Mouse (Mus musculus) CD4-positive helper T cell, adult 2 months (primary cell): Measurements from ENCODE around the gene Insl6.

Experiments used
- DNase-seq: peaks from one replicate; pipeline ENCODE4 v3.0.0-alpha.2; 2012; ENCODE audit warnings: low read depth, missing footprints, low spot score

Gene Insl6

GRCm38 (mm10) chr19:29325053-29325851, at the start of gene Insl6:
Gene Insl6, minus strand, starts transcription at chr19:29325356.
- peak; percentile 71 for DNase-seq

- DNase-seq, result peak; percentile 25
Measured at GRCm38 (mm10) chr19:29374947-29375346, 49.8 kb upstream of the Insl6 start.

DNA sequence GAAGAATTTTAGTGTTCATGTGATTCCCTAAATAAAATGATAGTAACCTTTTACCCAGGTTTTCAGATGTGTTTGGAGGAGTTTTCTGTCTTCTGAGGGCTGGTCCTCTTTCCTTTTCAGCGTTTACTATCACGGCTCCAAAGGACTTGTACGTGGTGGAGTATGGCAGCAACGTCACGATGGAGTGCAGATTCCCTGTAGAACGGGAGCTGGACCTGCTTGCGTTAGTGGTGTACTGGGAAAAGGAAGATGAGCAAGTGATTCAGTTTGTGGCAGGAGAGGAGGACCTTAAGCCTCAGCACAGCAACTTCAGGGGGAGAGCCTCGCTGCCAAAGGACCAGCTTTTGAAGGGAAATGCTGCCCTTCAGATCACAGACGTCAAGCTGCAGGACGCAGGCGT, 48.3 kb upstream of the Insl6 start:
- DNase-seq, result no peak

GRCm38 (mm10) chr19:29372621-29373020, 47.5 kb upstream of the Insl6 start:
- peak; percentile 24 for DNase-seq

- no peak for DNase-seq
Measured at GRCm38 (mm10) chr19:29372138-29372537, 47.0 kb upstream of the Insl6 start.

- DNase-seq, result peak; percentile 71
Measured at GRCm38 (mm10) chr19:29371284-29372081, 46.3 kb upstream of the Insl6 start.

DNA sequence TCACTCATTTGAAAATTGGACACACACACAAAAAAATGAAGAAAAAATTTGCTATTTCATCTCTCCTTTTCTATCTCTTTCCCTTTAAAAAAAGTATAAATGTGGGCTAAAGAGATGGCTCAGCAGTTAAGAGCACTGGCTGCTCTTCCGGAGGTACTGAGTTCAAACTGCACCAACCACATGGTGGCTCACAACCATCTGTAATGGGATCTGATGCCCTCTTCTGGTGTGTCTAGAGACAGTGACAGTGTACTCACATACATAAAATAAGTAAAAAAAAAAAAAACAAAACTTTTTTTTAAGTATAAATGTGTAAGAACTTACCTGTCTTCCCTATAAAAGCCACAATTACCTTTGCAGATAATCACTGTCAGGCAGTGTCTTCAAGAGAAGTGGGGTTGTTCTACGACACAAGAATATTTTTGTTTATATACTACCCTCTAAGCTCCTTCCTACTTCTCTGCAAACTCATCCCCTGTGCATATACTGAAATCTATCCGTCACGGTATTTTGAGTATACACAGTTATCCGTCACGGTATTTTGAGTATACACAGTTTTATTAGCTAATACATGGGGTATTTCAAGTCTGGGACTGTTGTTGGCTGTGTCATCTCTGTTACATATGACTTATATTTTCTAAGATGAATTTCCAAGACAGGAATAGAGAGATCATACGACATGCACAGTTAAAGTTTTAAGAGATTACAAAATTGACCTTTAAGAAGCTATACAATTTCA, 45.6 kb upstream of the Insl6 start:
- DNase-seq, result peak; percentile 28

DNA sequence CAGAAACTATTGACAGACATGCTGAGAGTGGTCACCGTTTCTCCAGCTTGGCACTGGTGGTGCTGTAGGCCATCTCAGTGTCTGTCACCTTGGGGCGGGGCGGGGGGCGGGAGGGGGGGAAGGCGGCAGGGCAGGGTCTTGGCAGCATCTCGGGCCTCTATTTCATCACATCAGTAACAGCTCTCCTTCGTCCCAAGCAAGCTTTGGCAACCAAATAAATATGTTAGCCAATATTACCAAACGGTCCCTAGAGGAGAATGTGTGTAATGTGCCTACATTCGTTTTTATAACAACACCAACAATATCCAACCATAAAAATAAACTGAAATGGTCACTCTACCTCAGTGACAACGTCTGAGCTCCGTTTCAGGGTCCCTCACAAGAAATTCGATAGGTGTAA, 45.0 kb upstream of the Insl6 start:
- DNase-seq, result peak; percentile 26

DNA sequence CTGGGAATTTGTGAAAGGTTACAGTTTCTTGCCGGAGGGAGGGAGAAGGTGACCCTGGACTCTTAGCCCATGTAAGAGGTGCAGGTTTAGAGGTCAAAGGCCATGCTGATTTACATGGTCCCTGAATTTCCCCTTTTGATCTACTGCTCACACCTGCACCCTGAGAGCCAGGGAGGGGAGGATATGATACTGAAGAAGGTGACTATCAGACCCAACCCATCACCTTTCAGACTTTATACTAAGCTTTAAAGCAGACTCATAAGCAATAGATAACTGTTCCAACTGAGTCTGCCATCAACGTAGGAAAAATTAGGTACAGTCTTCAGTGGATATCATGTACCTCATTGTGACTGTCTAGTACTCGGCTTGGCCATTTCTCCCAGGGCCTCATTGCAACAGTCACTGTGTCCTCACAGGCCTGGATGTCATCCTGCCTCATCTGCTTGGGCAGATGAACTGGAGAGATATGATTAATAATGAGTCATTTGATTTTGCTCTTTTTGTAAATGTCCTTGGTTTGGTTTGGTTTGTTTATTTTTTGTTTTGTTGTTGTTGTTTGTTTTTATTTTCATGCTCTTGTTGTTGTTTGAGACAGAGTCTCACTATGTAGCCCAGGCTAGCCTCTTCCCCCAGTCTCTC, 43.6 kb upstream of the Insl6 start:
- DNase-seq, result peak; percentile 34

DNA sequence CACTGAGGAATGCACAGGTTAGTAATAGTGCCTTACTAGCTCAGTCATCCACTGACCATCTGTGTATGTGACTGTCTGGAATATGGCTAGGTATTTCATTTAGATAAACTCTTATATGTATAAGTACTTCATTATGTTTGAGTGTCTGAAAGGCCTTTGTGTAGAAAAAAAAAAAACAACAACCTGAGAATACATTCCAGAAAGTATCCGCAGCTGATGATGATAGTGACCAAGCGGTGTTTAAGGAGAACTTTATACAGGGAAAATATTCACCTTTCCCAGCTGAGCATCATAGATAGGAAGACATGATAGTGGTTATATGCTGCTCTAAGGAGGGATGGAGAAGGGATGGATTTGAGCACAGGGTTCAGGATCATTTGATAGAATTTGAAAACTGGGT, 42.9 kb upstream of the Insl6 start:
- DNase-seq, result peak; percentile 15

GRCm38 (mm10) chr19:29366969-29367622, 41.9 kb upstream of the Insl6 start, which contains the start of the genes Plgrkt and Cd274:
Gene Plgrkt, minus strand, starts transcription at chr19:29367390.
Gene Cd274, plus strand, starts transcription at chr19:29367455.
- peak; percentile 96 for DNase-seq

- peak; percentile 20 for DNase-seq
Measured at GRCm38 (mm10) chr19:29366226-29366968, 41.2 kb upstream of the Insl6 start.

- peak; percentile 79 for DNase-seq
Measured at GRCm38 (mm10) chr19:29365105-29365504, 39.9 kb upstream of the Insl6 start.

DNA sequence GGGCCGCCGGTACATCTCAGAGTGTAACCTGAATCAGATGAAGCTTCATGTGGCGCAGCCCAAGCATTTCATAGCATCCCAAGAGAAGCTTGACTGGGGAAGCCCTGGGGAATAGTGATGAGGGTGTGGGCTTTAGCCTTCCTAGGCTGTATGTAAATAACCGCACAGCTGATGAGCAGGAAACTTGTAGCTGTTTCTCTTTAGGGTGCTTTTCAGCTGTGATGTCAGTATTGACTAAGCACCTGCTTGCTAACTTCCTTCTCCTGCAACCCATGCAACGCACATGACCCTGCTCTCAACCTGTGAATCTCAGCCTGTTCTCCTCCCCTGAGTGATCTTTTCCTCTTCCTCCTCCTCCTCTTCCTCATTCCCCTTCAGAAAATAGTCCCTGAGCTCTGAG, 38.9 kb upstream of the Insl6 start:
- peak; percentile 46 for DNase-seq

- no peak for DNase-seq
Measured at GRCm38 (mm10) chr19:29363557-29363956, 38.4 kb upstream of the Insl6 start.

DNA sequence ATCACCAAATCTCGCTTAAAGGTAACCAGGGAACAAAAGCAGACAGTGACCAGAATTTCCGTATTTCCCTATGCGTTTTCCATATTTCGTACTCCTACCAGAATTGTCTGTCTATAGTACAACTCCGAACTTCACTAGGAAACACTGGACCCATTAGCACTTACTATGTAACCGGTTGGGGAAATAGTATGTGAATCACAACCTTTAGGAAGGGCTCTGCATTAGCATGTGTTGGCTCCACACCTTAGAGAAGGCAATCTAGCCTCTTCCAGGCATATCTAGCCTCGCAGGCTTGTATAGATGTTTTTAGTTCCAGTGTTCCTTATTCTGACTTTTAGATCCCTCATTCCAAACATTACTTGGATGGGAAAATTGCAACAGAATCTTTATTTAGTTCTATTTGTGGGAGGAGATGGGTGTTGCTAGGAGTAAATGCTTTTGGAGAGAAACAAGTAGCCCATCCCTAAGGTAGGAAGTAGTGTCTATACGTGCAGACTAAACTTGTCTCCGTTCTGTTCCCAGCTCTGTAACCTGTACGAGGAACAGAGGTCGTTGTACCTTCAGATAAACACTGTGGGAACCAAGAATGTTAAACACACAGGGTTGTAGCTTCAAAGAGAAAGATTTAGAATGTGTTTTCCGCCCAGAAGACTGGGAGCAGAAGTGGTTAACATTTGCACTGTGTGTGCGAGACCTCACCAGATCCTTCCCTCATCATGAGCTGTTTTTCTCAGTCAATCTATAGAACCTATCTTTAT, 37.2 kb upstream of the Insl6 start:
- no peak for DNase-seq

- DNase-seq, result peak; percentile 93
Measured at GRCm38 (mm10) chr19:29361468-29362130, 36.4 kb upstream of the Insl6 start.

DNA sequence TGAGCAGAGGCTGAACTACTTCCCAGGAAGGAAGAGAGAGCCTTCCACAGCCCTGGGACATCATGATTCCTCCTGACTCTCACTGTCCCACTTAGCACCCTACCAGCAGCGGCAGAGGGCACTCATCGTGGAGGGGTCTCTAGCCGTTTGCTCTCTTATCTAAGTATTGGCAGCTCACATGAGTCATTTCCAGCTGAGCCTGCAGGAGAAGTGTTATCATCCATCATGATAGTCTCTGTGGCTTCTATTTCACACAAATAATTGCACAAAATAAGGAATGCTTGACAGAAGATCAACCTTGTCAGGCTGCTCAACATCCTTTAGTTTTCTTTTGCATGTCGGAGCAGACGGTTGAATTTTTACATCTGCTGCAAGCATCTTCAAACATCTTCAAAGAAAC, 35.1 kb upstream of the Insl6 start:
- DNase-seq, result no peak

DNA sequence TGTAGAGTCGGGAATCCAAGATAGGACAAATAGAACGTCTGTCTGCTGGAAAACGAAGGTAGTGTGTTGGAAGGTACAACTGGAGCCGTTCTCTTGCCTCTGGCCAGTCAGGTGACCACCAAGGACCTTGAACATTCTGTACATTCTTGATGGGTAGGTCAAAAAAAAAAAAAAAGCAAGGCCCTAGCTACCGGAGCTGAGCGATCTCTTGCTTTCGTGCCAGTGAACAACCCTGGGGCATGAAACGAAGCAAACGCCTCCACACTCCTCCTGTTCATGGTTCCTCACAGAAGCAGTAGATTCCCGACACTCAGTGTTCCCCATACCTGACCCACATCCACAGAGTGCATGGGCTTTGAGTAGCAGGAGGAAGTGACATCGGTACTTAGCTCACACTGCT, 31.1 kb upstream of the Insl6 start:
- no peak for DNase-seq
